Mouse (Mus musculus): ENCODE data around the gene Chtop. TPM values are rescaled to one million over a fixed set of nuclear protein-coding genes. Genes with fewer than 3 reads are reported as not detected.

Gene Chtop
- total RNA-seq, 4 experiments from 2014 or later: 112 to 117 (median 114) TPM

DNA sequence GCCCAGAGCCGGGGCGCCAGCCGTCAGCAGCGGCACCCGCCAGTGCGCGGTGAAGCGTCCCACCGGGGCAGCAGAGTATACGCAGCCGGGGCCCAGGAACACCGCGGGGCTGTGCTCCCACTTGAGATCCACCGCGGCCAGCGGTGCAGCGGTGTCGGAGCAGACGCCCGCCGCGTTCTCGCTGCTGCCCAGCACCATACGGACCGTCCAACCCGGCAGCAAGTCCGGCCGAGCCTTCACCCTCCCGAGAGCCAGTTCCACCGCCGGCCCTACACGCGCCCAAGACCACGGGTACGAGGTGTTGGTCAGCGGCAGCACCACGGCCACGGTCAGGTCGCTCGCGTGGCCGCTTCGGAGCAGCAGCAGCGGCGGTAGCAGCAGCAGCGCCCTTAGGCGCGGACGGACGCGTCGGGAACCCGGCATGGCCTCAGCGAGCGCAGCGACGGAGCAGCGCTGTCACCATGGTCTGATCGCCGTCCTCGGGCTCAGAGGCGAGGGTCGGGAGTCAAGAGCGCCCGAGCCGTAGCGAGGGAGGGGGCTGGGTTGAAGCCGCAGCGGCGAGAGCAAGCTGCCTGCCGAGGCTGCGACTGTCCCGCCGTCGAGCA is 44.1 kb downstream of the Chtop start:
- peak in 1 of 2 experiments; percentile 10 for DNase-seq (ENCODE audit: low spot score in 2 of 2)

DNA sequence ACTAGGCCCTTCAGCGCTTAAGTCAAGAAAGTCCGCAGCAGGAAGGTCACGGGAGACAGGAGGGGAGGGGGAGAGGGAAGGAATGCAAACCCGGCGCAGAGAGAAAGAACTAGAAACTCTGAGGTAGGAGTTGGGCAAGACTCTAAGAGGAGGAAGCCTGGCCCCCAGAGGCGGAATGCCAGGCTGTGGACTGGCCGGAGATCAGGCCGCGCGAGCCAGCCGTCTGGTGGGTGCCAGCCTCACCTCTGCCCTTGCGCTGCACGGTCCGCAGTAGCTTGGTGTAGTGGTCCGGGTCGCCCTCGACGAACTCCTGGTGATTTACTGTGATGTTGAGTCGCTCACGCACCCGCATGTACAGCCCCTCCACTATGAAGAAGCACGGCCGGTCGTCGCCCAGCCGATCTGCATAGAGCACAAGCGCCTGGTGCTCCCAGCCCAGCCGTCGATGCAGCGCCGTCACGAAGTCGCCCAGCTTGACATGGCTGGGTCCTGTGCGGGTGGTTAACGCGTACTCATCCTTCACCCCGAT is 44.7 kb downstream of the Chtop start:
- peak; percentile 8 to 12 for DNase-seq (ENCODE audit: low spot score in 2 of 2)

DNA sequence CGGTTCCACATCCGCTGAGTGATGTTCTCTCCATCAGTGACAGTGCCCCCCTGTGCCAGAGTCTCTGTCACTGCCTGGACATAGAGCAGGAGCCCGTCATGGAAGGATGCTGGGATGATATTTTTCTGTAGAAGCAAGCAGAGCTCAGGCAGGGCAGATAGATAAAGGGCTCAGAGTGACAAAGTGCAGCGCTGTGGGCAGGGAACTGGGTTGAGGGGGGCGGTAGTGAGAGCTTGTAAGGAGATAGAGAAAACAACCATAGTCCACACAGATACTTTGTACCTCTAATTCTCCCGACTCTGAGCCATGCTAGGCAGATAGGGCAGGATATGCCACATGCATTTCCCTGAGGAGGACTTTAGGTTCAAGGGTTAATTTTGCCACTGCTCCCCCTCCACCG is 46.7 kb downstream of the Chtop start:
- DNase-seq (ENCODE audit: low spot score in 2 of 2): no peak

DNA sequence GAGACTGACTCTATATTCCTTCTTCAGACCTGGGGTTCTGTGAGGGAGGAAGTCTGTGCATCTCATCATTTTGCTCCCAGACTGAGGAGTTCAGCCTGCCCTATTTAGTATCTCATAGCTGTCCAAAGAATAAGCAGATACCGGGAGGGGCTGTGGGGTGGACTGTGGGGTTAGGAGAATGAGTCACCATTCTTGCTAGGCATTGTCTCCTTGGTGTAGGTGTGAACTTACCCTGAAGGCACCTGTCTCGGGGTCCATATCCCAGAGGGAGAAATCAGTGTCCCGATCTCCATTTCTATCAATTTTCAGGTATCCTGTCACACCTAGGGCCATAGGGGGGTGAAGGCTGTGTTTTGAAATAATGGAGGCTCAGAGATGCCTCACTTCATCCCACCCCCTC is 47.4 kb downstream of the Chtop start:
- no peak for DNase-seq (ENCODE audit: low spot score in 2 of 2)

DNA sequence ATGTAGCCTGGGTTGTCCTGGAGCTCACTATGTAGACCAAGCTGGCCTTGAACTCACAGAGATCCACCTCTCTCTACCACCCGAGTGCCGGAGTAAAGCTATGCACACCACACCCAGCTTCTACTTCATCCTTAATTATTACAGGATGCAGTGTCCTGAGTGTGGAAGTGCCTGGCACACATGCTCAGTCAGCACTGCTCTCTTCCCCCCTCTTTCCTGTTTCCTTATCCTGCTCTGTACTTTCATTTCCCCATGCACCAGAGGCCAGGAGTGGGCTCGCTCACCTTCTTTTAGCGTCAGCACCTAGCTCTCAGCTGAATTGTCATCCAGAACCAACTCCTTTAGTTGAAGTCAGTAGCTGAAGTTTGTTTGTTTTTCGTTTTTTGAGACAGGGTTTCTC is 49.0 kb downstream of the Chtop start:
- DNase-seq (ENCODE audit: low spot score in 2 of 2): no peak

DNA sequence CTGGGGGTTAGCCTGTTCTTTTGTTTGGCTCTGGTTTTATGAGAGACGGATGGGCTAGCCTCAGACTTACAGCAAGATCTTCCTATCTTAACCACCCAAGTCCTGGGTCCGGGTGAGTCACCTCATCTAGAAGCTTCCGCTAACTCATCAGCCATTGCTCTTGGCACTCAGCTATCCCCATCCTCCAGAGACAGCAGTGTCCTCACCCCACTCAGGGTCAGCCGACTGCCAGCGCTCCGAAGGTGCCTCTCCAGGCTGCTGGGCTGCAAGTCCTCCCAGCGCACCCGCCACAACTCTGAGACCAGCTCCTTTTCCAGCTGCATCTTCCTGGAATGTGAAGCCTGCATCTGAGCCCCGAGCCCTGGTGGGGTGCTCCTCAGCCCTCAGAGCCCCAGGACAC is 49.6 kb downstream of the Chtop start:
- DNase-seq (ENCODE audit: low spot score in 2 of 2): no peak

GRCm38 (mm10) chr3:90454931-90455330 is 54.4 kb downstream of the Chtop start:
- no peak for DNase-seq (ENCODE audit: low spot score in 2 of 2)

GRCm38 (mm10) chr3:90451396-90452095 is 57.8 kb downstream of the Chtop start:
- no peak for DNase-seq (ENCODE audit: low spot score in 2 of 2)

- DNase-seq (ENCODE audit: low spot score in 2 of 2): no peak
These were observed 58.4 kb downstream of the Chtop start for GRCm38 (mm10) chr3:90450874-90451273.

Other genes starting within 250 kb of the Chtop start
- 100 to 1,000 TPM in 1 of 4 experiments, 10 to 100 TPM in 3; 76.0 to 106 (median 85.8) TPM for gene Dennd4b, start 244.3 kb downstream of the Chtop start, total RNA-seq (2022)
- 10 to 100 TPM; 55.0 to 69.8 (median 62.6) TPM for gene Gatad2b, start 216.3 kb downstream of the Chtop start, total RNA-seq (2022)
- gene Slc27a3, start 119.6 kb downstream of the Chtop start, total RNA-seq (2022): 1 to 10 TPM in 2 of 4 experiments, under 1 TPM in 2; 0.65 to 1.1 (median 0.96) TPM
- gene Ints3, start 75.9 kb downstream of the Chtop start, total RNA-seq (2022): 10 to 100 TPM; 14.0 to 16.8 (median 14.8) TPM
- 1 to 10 TPM; 3.8 to 6.9 (median 6.1) TPM for gene Npr1, start 43.6 kb downstream of the Chtop start, total RNA-seq (2022)
- gene Ilf2, start 33.4 kb downstream of the Chtop start, total RNA-seq (2022): 10 to 100 TPM; 24.4 to 33.4 (median 26.9) TPM
- gene Snapin, start 18.5 kb downstream of the Chtop start, total RNA-seq (2022): 10 to 100 TPM; 77.7 to 93.9 (median 78.5) TPM
- 100 to 1,000 TPM; 157 to 190 (median 173) TPM for gene S100a1, start 4.9 kb upstream of the Chtop start, total RNA-seq (2022)
- gene S100a13, start 4.9 kb upstream of the Chtop start, total RNA-seq (2022): 10 to 100 TPM in 3 of 4 experiments, 1 to 10 TPM in 1; 7.5 to 16.2 (median 11.8) TPM
- gene S100a14, start 17.4 kb upstream of the Chtop start, total RNA-seq (2022): not detected
- gene S100a16, start 27.8 kb upstream of the Chtop start, total RNA-seq (2022): 10 to 100 TPM; 50.1 to 57.1 (median 51.9) TPM
- not detected for gene S100a3, start 51.1 kb upstream of the Chtop start, total RNA-seq (2022)
- not detected for gene S100a2, start 80.7 kb upstream of the Chtop start, total RNA-seq (2022)
- gene Gm42674, start 92.4 kb upstream of the Chtop start, total RNA-seq (2022): not detected
- gene S100a4, start 94.3 kb upstream of the Chtop start, total RNA-seq (2022): 10 to 100 TPM in 2 of 4 experiments, 1 to 10 TPM in 2; 4.9 to 29.2 (median 11.3) TPM
- 1 to 10 TPM in 2 of 4 experiments, under 1 TPM in 1, not detected in 1; 0.68 to 2.5 (median 2.2) TPM for gene S100a5, start 99.0 kb upstream of the Chtop start, total RNA-seq (2022)
- gene S100a6, start 103.4 kb upstream of the Chtop start, total RNA-seq (2022): 10 to 100 TPM; 38.3 to 90.6 (median 55.1) TPM
- gene S100a7a, start 144.5 kb upstream of the Chtop start, total RNA-seq (2022): not detected
- gene S100a8, start 159.5 kb upstream of the Chtop start, total RNA-seq (2022): under 1 TPM in 2 of 4 experiments, not detected in 2; 0.75 to 0.92 TPM
- gene S100a9, start 186.2 kb upstream of the Chtop start, total RNA-seq (2022): not detected
- not detected for gene Pglyrp4, start 217.4 kb upstream of the Chtop start, total RNA-seq (2022)

Measured in gastrocnemius, adult 8-10 months (tissue).